Mouse (Mus musculus) thymus, postnatal 36 days (tissue): Measurements from ENCODE around the gene Capn12.

Experiments
- DNase-seq, 2 experiments: peaks; one replicate each; pipeline ENCODE4 v3.0.0; 2022; ENCODE audit warnings: mixed read lengths in 2 of 2

Capn12 gene

GRCm38 (mm10) chr7:28921722-28922465 is 40.7 kb downstream of the Capn12 start:
- DNase-seq: no peak

GRCm38 (mm10) chr7:28922606-28923005 is 41.4 kb downstream of the Capn12 start:
- no peak for DNase-seq

GRCm38 (mm10) chr7:28923865-28924291 is 42.7 kb downstream of the Capn12 start:
- no peak for DNase-seq

- no peak for DNase-seq
Measured at GRCm38 (mm10) chr7:28924802-28925201, 43.6 kb downstream of the Capn12 start.

GRCm38 (mm10) chr7:28925317-28925716 is 44.1 kb downstream of the Capn12 start:
- DNase-seq: no peak

- DNase-seq: no peak
Measured at GRCm38 (mm10) chr7:28926172-28926571, 45.0 kb downstream of the Capn12 start.

- DNase-seq: no peak
Measured at GRCm38 (mm10) chr7:28929381-28929780, 48.2 kb downstream of the Capn12 start.

GRCm38 (mm10) chr7:28930320-28931031 is 49.3 kb downstream of the Capn12 start:
- no peak for DNase-seq

GRCm38 (mm10) chr7:28931032-28931694 is 49.9 kb downstream of the Capn12 start:
- DNase-seq: no peak

- no peak for DNase-seq
Measured at GRCm38 (mm10) chr7:28931695-28932039, 50.4 kb downstream of the Capn12 start.

GRCm38 (mm10) chr7:28932421-28933041 is 51.3 kb downstream of the Capn12 start:
- DNase-seq: no peak

- DNase-seq: no peak
Measured at GRCm38 (mm10) chr7:28933825-28934224, 52.6 kb downstream of the Capn12 start.

GRCm38 (mm10) chr7:28936787-28937186 is 55.6 kb downstream of the Capn12 start:
- no peak for DNase-seq

- no peak for DNase-seq
Measured at GRCm38 (mm10) chr7:28938654-28939053, 57.4 kb downstream of the Capn12 start.

- no peak for DNase-seq
Measured at GRCm38 (mm10) chr7:28939418-28940183, 58.4 kb downstream of the Capn12 start.

- DNase-seq: no peak
Measured at GRCm38 (mm10) chr7:28941129-28941528, 59.9 kb downstream of the Capn12 start.

GRCm38 (mm10) chr7:28941542-28941941 is 60.3 kb downstream of the Capn12 start:
- no peak for DNase-seq
